Mouse (Mus musculus): ENCODE measurements around the gene Pigm. TPM values are rescaled to one million over a fixed set of nuclear protein-coding genes. Genes with fewer than 3 reads are reported as not detected.
A peak's percentile ranks its signal among the peaks of the same experiment; 100 is the strongest.

Pigm gene
- polyA plus RNA-seq, 1 experiment from 2014 or later = 11.0 TPM

DNA sequence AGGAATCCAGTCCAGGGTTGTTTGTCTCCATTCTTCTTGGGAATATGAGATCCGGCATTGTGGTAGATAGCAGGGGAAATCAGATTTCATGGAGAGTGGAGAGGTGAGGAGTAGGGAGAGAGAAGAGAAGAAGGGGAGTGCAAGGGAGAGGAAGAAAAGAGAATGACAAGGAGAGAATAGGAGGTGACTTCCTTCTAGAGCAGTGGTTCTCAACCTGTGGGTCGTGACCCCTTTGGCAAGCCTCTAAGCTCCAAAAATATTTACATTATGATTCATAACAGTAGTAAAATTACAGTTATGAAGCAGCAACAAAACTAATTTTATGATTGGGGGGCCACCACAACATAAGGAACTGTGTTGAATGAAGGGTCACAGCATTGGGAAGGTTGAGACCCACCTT, 43.4 kb upstream of the Pigm start:
- DNase-seq (ENCODE audit: low spot score) = no peak
- Histone ChIP-seq H3K36me3 (ENCODE audit: control insufficient read depth, insufficient read depth, low read length) (no peaks in the 10 kb centered on the region), H3K27me3 (ENCODE audit: control insufficient read depth, insufficient read depth, low read length) (peaks cover 5% of the 10 kb centered on the region; the same call in 1 of the 2 replicates), H3K9ac (ENCODE audit: low read depth, low read length) (no peak overlapping the region), H3K4me2 (replicated peaks; ENCODE audit: low read depth, low read length) (no peak overlapping the region), H3K9me3 (ENCODE audit: control insufficient read depth, low read length) (no peaks in the 10 kb centered on the region), H3K27ac (ENCODE audit: low read depth, low read length) (no peak overlapping the region), H3K4me1 (replicated peaks; ENCODE audit: control insufficient read depth, insufficient read depth, low read length) (peaks cover 6% of the 10 kb centered on the region; the same call in 1 of the 2 replicates), H3K4me3 (ENCODE audit: low read depth, low read length) (no peak overlapping the region)
- ATAC-seq (ENCODE audit: low FRiP score) = no peak
- whole genome bisulfite sequencing = 73% methylated on average over 2 of the region's 2 CpGs

GRCm38 (mm10) chr1:172333512-172333911, 42.8 kb upstream of the Pigm start:
- Histone ChIP-seq H3K36me3 (ENCODE audit: control insufficient read depth, insufficient read depth, low read length) (no peaks in the 10 kb centered on the region), H3K4me2 (replicated peaks; ENCODE audit: low read depth, low read length) (no peak overlapping the region), H3K4me3 (ENCODE audit: low read depth, low read length) (no peak overlapping the region), H3K4me1 (replicated peaks; ENCODE audit: control insufficient read depth, insufficient read depth, low read length) (peaks cover 6% of the 10 kb centered on the region; the same call in 1 of the 2 replicates), H3K9ac (ENCODE audit: low read depth, low read length) (no peak overlapping the region), H3K27ac (ENCODE audit: low read depth, low read length) (no peak overlapping the region), H3K9me3 (ENCODE audit: control insufficient read depth, low read length) (no peaks in the 10 kb centered on the region), H3K27me3 (ENCODE audit: control insufficient read depth, insufficient read depth, low read length) (peaks cover 3% of the 10 kb centered on the region; the same call in 1 of the 2 replicates)
- 0 out of 2 replicates have a peak, but pooled peaks have one; percentile 46 for ATAC-seq (ENCODE audit: low FRiP score)
- DNase-seq (ENCODE audit: low spot score) = no peak
- WGBS = 18% methylated on average over 3 of the region's 3 CpGs

GRCm38 (mm10) chr1:172335804-172336203, 40.5 kb upstream of the Pigm start:
- no peak overlapping the region for H3K4me2 ChIP-seq (replicated peaks; ENCODE audit: low read depth, low read length)
- no peak overlapping the region for H3K9ac ChIP-seq (ENCODE audit: low read depth, low read length)
- 81% methylated on average over 15 of the region's 15 CpGs for WGBS
- H3K27me3 ChIP-seq (ENCODE audit: control insufficient read depth, insufficient read depth, low read length) = no peaks in the 10 kb centered on the region
- no peaks in the 10 kb centered on the region for H3K9me3 ChIP-seq (ENCODE audit: control insufficient read depth, low read length)
- no peaks in the 10 kb centered on the region for H3K36me3 ChIP-seq (ENCODE audit: control insufficient read depth, insufficient read depth, low read length)
- no peak overlapping the region for H3K4me3 ChIP-seq (ENCODE audit: low read depth, low read length)
- no peaks in the 10 kb centered on the region for H3K4me1 ChIP-seq (replicated peaks; ENCODE audit: control insufficient read depth, insufficient read depth, low read length)
- H3K27ac ChIP-seq (ENCODE audit: low read depth, low read length) = no peak overlapping the region
- DNase-seq (ENCODE audit: low spot score) = no peak
- no peak for ATAC-seq (ENCODE audit: low FRiP score)

GRCm38 (mm10) chr1:172337411-172338185, 38.7 kb upstream of the Pigm start:
- H3K4me3 ChIP-seq (ENCODE audit: low read depth, low read length) = no peak overlapping the region
- no peaks in the 10 kb centered on the region for H3K9me3 ChIP-seq (ENCODE audit: control insufficient read depth, low read length)
- H3K4me2 ChIP-seq (replicated peaks; ENCODE audit: low read depth, low read length) = no peak overlapping the region
- H3K27ac ChIP-seq (ENCODE audit: low read depth, low read length) = no peak overlapping the region
- H3K27me3 ChIP-seq (ENCODE audit: control insufficient read depth, insufficient read depth, low read length) = peaks cover 4% of the 10 kb centered on the region; the same call in 1 of the 2 replicates
- WGBS = 34% methylated on average over 2 of the region's 2 CpGs
- peaks cover 4% of the 10 kb centered on the region; the same call in 1 of the 2 replicates for H3K4me1 ChIP-seq (replicated peaks; ENCODE audit: control insufficient read depth, insufficient read depth, low read length)
- no peak overlapping the region for H3K9ac ChIP-seq (ENCODE audit: low read depth, low read length)
- H3K36me3 ChIP-seq (ENCODE audit: control insufficient read depth, insufficient read depth, low read length) = no peaks in the 10 kb centered on the region
- DNase-seq (ENCODE audit: low spot score) (no peak), ATAC-seq (ENCODE audit: low FRiP score) (no peak)

GRCm38 (mm10) chr1:172340729-172341321, 35.5 kb upstream of the Pigm start, which contains the start of gene Kcnj10:
TSS of gene Kcnj10 (plus strand) at chr1:172341210.
- peak; percentile 93 for DNase-seq (ENCODE audit: low spot score)
- WGBS = 2% methylated on average over 37 of the region's 38 CpGs
- H3K9me3 ChIP-seq (ENCODE audit: control insufficient read depth, low read length) = no peaks in the 10 kb centered on the region
- peaks cover 4% of the 10 kb centered on the region; the same call in 1 of the 2 replicates for H3K4me1 ChIP-seq (replicated peaks; ENCODE audit: control insufficient read depth, insufficient read depth, low read length)
- H3K27ac ChIP-seq (ENCODE audit: low read depth, low read length) = no peak within 1 kb of the TSS
- no peaks in the 10 kb centered on the region for H3K36me3 ChIP-seq (ENCODE audit: control insufficient read depth, insufficient read depth, low read length)
- peak within 1 kb of the TSS; percentile 46 for H3K4me3 ChIP-seq (ENCODE audit: low read depth, low read length)
- peak within 1 kb of the TSS; percentile 49 for H3K9ac ChIP-seq (ENCODE audit: low read depth, low read length)
- peaks cover 4% of the 10 kb centered on the region; the same call in 1 of the 2 replicates for H3K27me3 ChIP-seq (ENCODE audit: control insufficient read depth, insufficient read depth, low read length)
- H3K4me2 ChIP-seq (replicated peaks; ENCODE audit: low read depth, low read length) = peak within 1 kb of the TSS; percentile 72
- ATAC-seq (ENCODE audit: low FRiP score) = peak; percentile 97

DNA sequence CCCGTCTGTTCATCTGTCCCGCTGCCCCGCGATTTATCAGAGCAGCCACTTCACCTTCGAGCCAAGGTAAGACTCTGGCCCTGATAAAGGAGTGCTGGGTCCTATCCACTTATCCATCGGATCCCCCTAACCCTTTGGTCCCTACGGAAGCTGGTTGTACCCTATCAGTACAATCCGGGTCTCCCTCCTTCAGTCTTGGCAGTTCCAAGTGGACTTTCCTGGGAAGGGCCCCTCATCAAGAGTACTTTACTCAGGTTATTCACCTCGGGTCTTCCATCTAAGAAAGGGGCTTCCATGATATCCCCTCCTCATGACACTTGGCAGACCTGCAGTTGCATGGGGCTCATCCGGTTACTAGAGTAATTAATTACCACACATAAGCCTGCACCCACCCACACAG, 35.0 kb upstream of the Pigm start:
- 23% methylated on average over 10 of the region's 10 CpGs for WGBS
- H3K4me2 ChIP-seq (replicated peaks; ENCODE audit: low read depth, low read length) = peak overlapping the region; percentile 72
- peaks cover 4% of the 10 kb centered on the region; the same call in 1 of the 2 replicates for H3K27me3 ChIP-seq (ENCODE audit: control insufficient read depth, insufficient read depth, low read length)
- no peaks in the 10 kb centered on the region for H3K36me3 ChIP-seq (ENCODE audit: control insufficient read depth, insufficient read depth, low read length)
- H3K27ac ChIP-seq (ENCODE audit: low read depth, low read length) = no peak overlapping the region
- DNase-seq (ENCODE audit: low spot score) (no peak), ATAC-seq (ENCODE audit: low FRiP score) (no peak; the same call in 1 of the 2 replicates)
- H3K9ac ChIP-seq (ENCODE audit: low read depth, low read length) = peak overlapping the region; percentile 49
- no peaks in the 10 kb centered on the region for H3K9me3 ChIP-seq (ENCODE audit: control insufficient read depth, low read length)
- H3K4me3 ChIP-seq (ENCODE audit: low read depth, low read length) = peak overlapping the region; percentile 46
- H3K4me1 ChIP-seq (replicated peaks; ENCODE audit: control insufficient read depth, insufficient read depth, low read length) = peaks cover 4% of the 10 kb centered on the region; the same call in 1 of the 2 replicates

GRCm38 (mm10) chr1:172342729-172343128, 33.6 kb upstream of the Pigm start:
- DNase-seq (ENCODE audit: low spot score) = no peak
- Histone ChIP-seq H3K27ac (ENCODE audit: low read depth, low read length) (no peak overlapping the region), H3K4me1 (replicated peaks; ENCODE audit: control insufficient read depth, insufficient read depth, low read length) (peaks cover 4% of the 10 kb centered on the region; the same call in 1 of the 2 replicates), H3K27me3 (ENCODE audit: control insufficient read depth, insufficient read depth, low read length) (peaks cover 4% of the 10 kb centered on the region; the same call in 1 of the 2 replicates), H3K9ac (ENCODE audit: low read depth, low read length) (no peak overlapping the region), H3K36me3 (ENCODE audit: control insufficient read depth, insufficient read depth, low read length) (no peaks in the 10 kb centered on the region), H3K4me3 (ENCODE audit: low read depth, low read length) (no peak overlapping the region), H3K9me3 (ENCODE audit: control insufficient read depth, low read length) (no peaks in the 10 kb centered on the region), H3K4me2 (replicated peaks; ENCODE audit: low read depth, low read length) (0 out of 2 replicates have a peak overlapping the region, but pooled peaks have one; percentile 0)
- ATAC-seq (ENCODE audit: low FRiP score) = no peak
- 85% methylated on average over 3 of the region's 3 CpGs for WGBS

DNA sequence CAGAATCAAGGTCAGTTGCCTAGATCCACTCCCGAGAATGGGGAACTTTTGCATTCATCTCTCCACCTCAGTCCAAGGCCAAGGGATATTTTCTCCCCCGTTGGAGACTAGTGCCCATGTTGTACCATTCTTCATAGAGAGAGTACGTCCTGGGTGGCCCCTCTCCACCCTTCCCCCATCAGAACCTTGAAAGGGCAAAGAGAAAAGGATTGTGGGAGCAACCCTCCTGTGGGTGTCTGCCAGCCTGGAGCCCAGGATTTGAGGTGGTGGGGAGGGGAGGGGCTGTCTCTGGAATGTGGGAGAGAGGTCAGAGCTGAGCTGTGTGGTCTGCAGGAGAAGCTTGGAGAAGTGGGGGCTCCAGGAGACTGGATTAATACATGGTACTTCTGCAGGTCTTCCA, 32.4 kb upstream of the Pigm start:
- 59% methylated on average over 3 of the region's 3 CpGs for WGBS
- Histone ChIP-seq H3K4me2 (replicated peaks; ENCODE audit: low read depth, low read length) (no peak overlapping the region), H3K27ac (ENCODE audit: low read depth, low read length) (no peak overlapping the region)

More for the DNA sequence above, 32.4 kb upstream of the Pigm start:
- Histone ChIP-seq H3K27me3 (ENCODE audit: control insufficient read depth, insufficient read depth, low read length) (peaks cover 4% of the 10 kb centered on the region; the same call in 1 of the 2 replicates), H3K9ac (ENCODE audit: low read depth, low read length) (no peak overlapping the region), H3K36me3 (ENCODE audit: control insufficient read depth, insufficient read depth, low read length) (no peaks in the 10 kb centered on the region), H3K4me1 (replicated peaks; ENCODE audit: control insufficient read depth, insufficient read depth, low read length) (peaks cover 4% of the 10 kb centered on the region; the same call in 1 of the 2 replicates), H3K9me3 (ENCODE audit: control insufficient read depth, low read length) (no peaks in the 10 kb centered on the region), H3K4me3 (ENCODE audit: low read depth, low read length) (no peak overlapping the region)
- DNase-seq (ENCODE audit: low spot score) (no peak), ATAC-seq (ENCODE audit: low FRiP score) (no peak)

Data from hindbrain, embryonic 11.5 days (tissue).